Mouse (Mus musculus) macrophage (primary cell): Measurements from ENCODE around the gene Ddx39. TPM values are rescaled to one million over a fixed set of nuclear protein-coding genes. Genes with fewer than 3 reads are reported as not detected.
A peak's percentile ranks its signal among the peaks of the same experiment; 100 is the strongest.

Source experiments
- H3K27ac ChIP-seq: fragments of 350-480 bp; formaldehyde crosslinking; 2 replicates; pipeline ENCODE4 v1.9.0; 2021
- H3K36me3 ChIP-seq: fragments of 350-480 bp; formaldehyde crosslinking; 2 replicates; pipeline ENCODE4 v1.9.0; 2021; ENCODE audit errors: inconsistent target
- H3K4me3 ChIP-seq: fragments of 350-480 bp; formaldehyde crosslinking; 2 replicates; pipeline ENCODE4 v1.9.0; 2021; ENCODE audit errors: inconsistent target
- H3K79me2 ChIP-seq: fragments of 350-480 bp; formaldehyde crosslinking; 2 replicates; pipeline ENCODE4 v1.9.0; 2021; ENCODE audit errors: inconsistent target
- WGBS: methylation state at CpG from one replicate; pipeline ENCODE4 v1.1.7; 2026; ENCODE audit warnings: inconsistent platforms; ENCODE audit not compliant: missing documents; 5-methylcytosine and 5-hydroxymethylcytosine counted together
- polyA plus RNA-seq: library from polyadenylated mRNA; stranded (reverse); fragments of 250-400 nt; gene quantifications from 3 replicates; pipeline ENCODE4 v1.2.4, GENCODE M21; 2018; ENCODE audit warnings: inconsistent platforms

Gene Ddx39
- polyA plus RNA-seq, 1 experiment from 2014 or later = 12.5 TPM

GRCm38 (mm10) chr8:83716563-83716962 lies 1.6 kb downstream of the Ddx39 start:
- peaks cover 54% of the 10 kb centered on the region for H3K79me2 ChIP-seq
- peaks cover 17% of the 10 kb centered on the region for H3K36me3 ChIP-seq
- H3K4me3 ChIP-seq = peak overlapping the region; percentile 99
- H3K27ac ChIP-seq = no peak overlapping the region
- WGBS = 25% methylated on average over 2 of the region's 2 CpGs

GRCm38 (mm10) chr8:83719048-83719447 lies 4.1 kb downstream of the Ddx39 start:
- 87% methylated on average over 2 of the region's 2 CpGs for WGBS
- H3K79me2 ChIP-seq = peaks cover 54% of the 10 kb centered on the region
- H3K36me3 ChIP-seq = peaks cover 42% of the 10 kb centered on the region
- no peak overlapping the region for H3K4me3 ChIP-seq
- no peak overlapping the region for H3K27ac ChIP-seq

- Histone ChIP-seq H3K79me2 (peaks cover 54% of the 10 kb centered on the region), H3K27ac (no peak overlapping the region), H3K36me3 (peaks cover 48% of the 10 kb centered on the region), H3K4me3 (no peak overlapping the region)
- WGBS = 94% methylated on average over 2 of the region's 2 CpGs
These were observed 4.7 kb downstream of the Ddx39 start for GRCm38 (mm10) chr8:83719693-83720092.

DNA sequence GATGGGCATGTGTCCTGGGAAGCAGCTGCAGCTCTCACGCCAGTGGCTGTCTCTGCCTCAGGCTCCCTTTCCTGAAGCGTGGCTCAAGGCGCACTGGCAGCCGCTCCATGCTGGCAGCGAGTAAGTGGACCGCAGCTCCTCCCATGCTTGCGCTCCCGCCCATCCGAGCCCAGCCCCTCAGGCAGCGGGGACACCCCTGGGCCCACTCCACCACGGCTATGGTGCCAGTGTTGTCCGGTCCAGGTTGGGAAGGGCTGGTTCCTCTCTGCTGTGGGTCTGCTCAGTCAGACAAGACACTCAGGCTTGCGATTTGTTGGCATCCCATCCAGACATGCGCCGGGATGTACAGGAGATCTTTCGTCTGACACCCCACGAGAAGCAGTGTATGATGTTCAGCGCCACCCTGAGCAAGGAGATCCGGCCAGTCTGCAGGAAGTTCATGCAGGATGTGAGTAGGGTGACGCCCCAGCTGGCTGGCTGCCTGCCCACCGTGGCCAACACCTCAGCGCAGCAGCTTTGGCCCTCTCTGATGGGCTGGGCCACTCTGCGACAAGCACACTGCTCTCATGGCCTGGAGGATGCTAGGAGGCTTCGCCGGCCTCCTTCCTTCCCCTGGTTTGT lies 6.5 kb downstream of the Ddx39 start:
- H3K4me3 ChIP-seq = no peak overlapping the region
- 77% methylated on average over 24 of the region's 25 CpGs for WGBS
- peaks cover 42% of the 10 kb centered on the region for H3K79me2 ChIP-seq
- no peak overlapping the region for H3K27ac ChIP-seq
- peaks cover 61% of the 10 kb centered on the region for H3K36me3 ChIP-seq

- H3K79me2 ChIP-seq = peaks cover 31% of the 10 kb centered on the region
- H3K36me3 ChIP-seq = peaks cover 69% of the 10 kb centered on the region
- H3K4me3 ChIP-seq = no peak overlapping the region
- WGBS = 88% methylated on average over 10 of the region's 12 CpGs
- H3K27ac ChIP-seq = no peak overlapping the region
These were observed 7.7 kb downstream of the Ddx39 start for GRCm38 (mm10) chr8:83722631-83723030.

GRCm38 (mm10) chr8:83723447-83724083 lies 8.6 kb downstream of the Ddx39 start:
- no peak overlapping the region for H3K4me3 ChIP-seq
- WGBS = 85% methylated on average over 11 of the region's 11 CpGs
- peaks cover 79% of the 10 kb centered on the region for H3K36me3 ChIP-seq
- no peak overlapping the region for H3K27ac ChIP-seq
- H3K79me2 ChIP-seq = peaks cover 22% of the 10 kb centered on the region

DNA sequence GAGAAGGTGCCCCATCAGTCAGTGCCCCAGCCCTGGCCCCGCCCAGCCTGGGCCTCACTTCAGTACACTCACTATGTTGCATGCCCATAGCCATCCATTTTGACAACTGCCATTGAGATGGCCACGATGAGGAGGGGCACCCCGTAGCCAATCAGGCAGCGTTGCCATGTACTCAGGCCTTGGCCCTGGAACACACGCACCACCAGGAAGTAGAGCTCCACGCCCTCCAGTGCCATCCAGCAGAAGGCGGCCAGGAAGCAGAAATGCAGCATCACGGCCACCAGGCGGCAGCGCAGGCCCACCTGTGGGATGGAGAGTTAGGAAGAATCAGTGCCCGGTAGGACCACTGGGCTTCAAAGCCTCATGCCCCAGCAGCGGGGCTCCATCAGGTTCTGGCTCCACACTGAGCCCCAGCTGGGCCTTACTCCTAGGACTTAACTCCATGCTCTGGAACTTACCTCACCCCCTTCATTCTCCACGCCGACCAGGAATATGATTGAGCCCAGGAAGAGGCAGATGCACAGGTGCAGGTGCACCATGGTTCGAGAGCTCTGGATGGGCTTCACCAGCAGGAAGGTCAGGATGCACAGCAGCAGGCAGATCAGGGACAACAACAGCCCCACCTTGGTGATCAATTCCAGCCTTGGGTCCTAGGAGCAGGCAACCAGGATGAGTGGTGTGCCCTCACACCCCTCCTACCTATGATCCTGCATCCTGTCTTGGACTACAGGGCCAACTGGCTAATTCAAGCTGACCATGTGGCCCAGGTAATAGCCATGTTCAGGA lies 9.9 kb downstream of the Ddx39 start:
- no peak overlapping the region for H3K4me3 ChIP-seq
- H3K36me3 ChIP-seq = peaks cover 86% of the 10 kb centered on the region
- no peak overlapping the region for H3K27ac ChIP-seq
- peaks cover 8% of the 10 kb centered on the region for H3K79me2 ChIP-seq
- 22% methylated on average over 12 of the region's 15 CpGs for WGBS

DNA sequence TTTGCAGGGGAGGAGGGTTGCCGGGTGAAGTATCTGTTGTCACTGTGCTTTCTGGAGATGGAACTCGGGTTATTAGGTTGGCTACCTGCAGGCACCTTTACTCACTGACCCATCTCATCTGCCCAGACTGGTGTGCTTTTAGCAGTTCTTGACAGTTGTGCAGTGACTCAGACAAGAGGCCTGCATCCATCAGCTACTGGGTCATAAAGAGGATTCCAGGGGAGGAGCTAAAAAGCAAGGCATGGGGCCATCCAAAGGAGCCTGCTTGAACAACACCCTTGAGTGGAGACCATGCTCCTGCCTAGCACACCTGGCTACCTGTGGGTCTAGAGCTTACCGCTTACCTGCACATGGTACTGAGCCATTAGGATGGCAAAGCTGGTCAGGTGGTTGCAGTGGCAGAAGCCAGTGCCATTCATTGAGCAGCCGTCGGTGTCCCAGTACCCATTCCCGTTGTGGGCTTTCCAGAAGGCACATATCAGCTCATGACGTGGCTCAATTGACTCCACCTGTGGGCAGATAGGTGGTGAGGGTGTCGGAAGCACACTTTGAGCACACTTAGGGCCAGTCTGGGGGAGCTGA lies 10.6 kb downstream of the Ddx39 start:
- H3K79me2 ChIP-seq = peaks cover 1% of the 10 kb centered on the region; the same call in 1 of the 2 replicates
- H3K27ac ChIP-seq = no peak overlapping the region
- peaks cover 88% of the 10 kb centered on the region for H3K36me3 ChIP-seq
- 98% methylated on average over 8 of the region's 8 CpGs for WGBS
- H3K4me3 ChIP-seq = no peak overlapping the region

- Histone ChIP-seq H3K4me3 (no peak overlapping the region), H3K79me2 (peaks cover 8% of the 10 kb centered on the region; the same call in 1 of the 2 replicates), H3K27ac (no peak overlapping the region), H3K36me3 (peaks cover 89% of the 10 kb centered on the region)
- WGBS = 89% methylated on average over 11 of the region's 11 CpGs
These were observed 14.2 kb downstream of the Ddx39 start for GRCm38 (mm10) chr8:83729009-83729807.

DNA sequence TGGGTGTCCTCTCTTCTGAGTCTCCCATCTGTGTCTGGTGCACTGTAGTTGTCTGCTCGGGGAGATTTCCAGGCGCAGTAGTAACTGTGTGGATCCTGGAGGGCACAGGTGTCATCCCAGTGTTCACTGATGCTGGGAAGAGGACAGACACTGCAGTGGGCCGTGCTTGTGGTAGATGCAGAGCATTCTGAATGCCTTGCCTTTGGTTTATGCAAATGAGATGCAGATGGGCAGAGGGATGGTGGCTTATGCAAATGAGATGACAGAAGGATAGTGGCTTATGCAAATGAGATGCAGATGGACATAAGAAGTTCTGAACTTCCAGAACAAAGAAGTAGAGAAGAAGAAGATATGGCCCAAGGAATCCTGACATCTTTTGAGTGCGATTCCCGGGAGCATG lies 16.9 kb downstream of the Ddx39 start:
- Histone ChIP-seq H3K36me3 (peaks cover 72% of the 10 kb centered on the region), H3K79me2 (peaks cover 35% of the 10 kb centered on the region; the same call in 1 of the 2 replicates), H3K27ac (no peak overlapping the region), H3K4me3 (no peak overlapping the region)
- 94% methylated on average over 5 of the region's 5 CpGs for WGBS

DNA sequence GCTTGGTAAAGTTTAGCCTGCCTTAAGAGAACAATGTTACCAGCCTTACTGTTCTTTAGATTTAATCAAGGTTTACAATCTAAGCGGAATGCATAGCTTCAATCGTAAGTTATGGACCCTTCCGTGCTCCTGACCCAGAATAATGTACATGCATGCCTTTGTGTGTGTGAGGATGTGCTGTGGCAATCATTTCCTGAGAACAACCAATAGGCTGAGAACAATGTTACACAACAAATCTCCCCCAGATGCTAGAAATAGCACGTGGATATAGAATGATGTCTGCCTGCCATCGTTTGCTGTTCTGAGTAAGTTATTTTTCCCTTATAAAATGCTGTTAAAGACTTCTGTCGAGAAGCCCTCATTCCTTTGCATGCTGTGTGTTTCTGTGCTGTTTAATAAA lies 17.9 kb downstream of the Ddx39 start:
- H3K36me3 ChIP-seq = peaks cover 62% of the 10 kb centered on the region
- peaks cover 43% of the 10 kb centered on the region; the same call in 1 of the 2 replicates for H3K79me2 ChIP-seq
- WGBS = 41% methylated on average over 6 of the region's 6 CpGs
- H3K27ac ChIP-seq = no peak overlapping the region
- no peak overlapping the region for H3K4me3 ChIP-seq

- Histone ChIP-seq H3K36me3 (peaks cover 25% of the 10 kb centered on the region), H3K79me2 (peaks cover 69% of the 10 kb centered on the region; the same call in 1 of the 2 replicates), H3K27ac (no peak overlapping the region), H3K4me3 (no peak overlapping the region)
- 67% methylated on average over 4 of the region's 4 CpGs for WGBS
These were observed 21.7 kb downstream of the Ddx39 start for GRCm38 (mm10) chr8:83736681-83737080.

DNA sequence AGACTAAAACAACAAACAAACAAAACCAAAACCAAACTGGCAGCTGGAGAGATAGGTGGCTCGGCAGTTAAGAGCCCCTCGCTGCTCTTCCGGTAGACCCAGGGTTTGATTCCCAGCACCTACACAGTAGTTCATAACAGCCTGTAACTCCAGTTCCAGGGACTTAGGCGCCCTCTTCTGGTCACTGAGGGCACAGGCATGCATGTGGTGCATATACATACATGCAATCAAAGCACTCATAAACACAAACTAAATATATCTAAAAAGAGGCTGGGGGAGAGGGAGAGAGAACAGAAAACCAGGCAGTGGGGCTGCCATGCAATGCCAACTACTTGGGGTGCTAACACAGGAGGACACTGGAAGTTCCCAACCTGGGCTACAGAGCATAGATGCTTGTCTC lies 22.4 kb downstream of the Ddx39 start:
- WGBS = 89% methylated on average over 4 of the region's 4 CpGs
- Histone ChIP-seq H3K79me2 (peaks cover 69% of the 10 kb centered on the region; the same call in 1 of the 2 replicates), H3K36me3 (peaks cover 18% of the 10 kb centered on the region), H3K4me3 (no peak overlapping the region), H3K27ac (peak overlapping the region; percentile 71)
